Mouse (Mus musculus): ENCODE data around the gene Mcam. TPM values are rescaled to one million over a fixed set of nuclear protein-coding genes. Genes with fewer than 3 reads are reported as not detected.
A peak's percentile ranks its signal among the peaks of the same experiment; 100 is the strongest.

Mcam gene
- polyA plus RNA-seq, 1 experiment: 2.1 TPM

DNA sequence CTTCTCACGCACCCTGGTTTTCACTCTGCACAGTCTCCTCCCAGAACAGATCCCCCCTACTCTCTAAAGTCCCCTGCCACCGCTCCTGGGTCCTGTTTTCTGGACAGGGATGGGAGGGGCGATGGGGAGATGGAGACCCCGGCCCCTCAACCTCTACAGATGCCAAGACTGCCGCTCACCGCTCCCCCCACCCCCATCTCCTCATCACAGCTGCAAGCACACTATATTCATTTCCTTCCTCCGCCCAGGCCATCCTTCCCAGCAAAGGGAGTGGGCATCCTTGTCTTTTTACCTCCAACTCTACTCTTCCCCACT is 3.0 kb upstream of the Mcam start:
- H3K27me3 ChIP-seq (ENCODE audit: control insufficient read depth, insufficient read depth, insufficient read length): no peaks in the 10 kb centered on the region
- H3K79me2 ChIP-seq (ENCODE audit: control insufficient read depth, insufficient read depth): no peaks in the 10 kb centered on the region
- H3K4me2 ChIP-seq (ENCODE audit: low read depth): no peak overlapping the region
- no peak overlapping the region for H3ac ChIP-seq (ENCODE audit: control insufficient read depth, insufficient read length)
- no peak overlapping the region for H3K4me3 ChIP-seq
- TF ChIP-seq USF1 (IDR thresholded peaks at IDR 0.05; ENCODE audit: low read depth) (no peak), E2F4 (IDR thresholded peaks at IDR 0.05; ENCODE audit: insufficient read depth) (no peak), TCF3 (IDR thresholded peaks at IDR 0.05; ENCODE audit: insufficient read length, low read depth) (no peak), MAX (IDR thresholded peaks at IDR 0.05; ENCODE audit: low read depth) (no peak), REST (IDR thresholded peaks at IDR 0.05; ENCODE audit: insufficient read depth, insufficient read length) (no peak), SRF (IDR thresholded peaks at IDR 0.05; ENCODE audit: control insufficient read depth, insufficient read length, low read depth) (no peak), TCF12 (IDR thresholded peaks at IDR 0.05; ENCODE audit: insufficient read depth, poor library complexity, severe bottlenecking) (no peak), MYOD1 (IDR thresholded peaks at IDR 0.05; ENCODE audit: control insufficient read depth in 1 of 3, insufficient read length in 2 of 3, low read depth in 2 of 3) (no peak), POLR2AphosphoS2 (IDR thresholded peaks at IDR 0.05; ENCODE audit: insufficient read length, low read depth) (no peak)
- no peaks in the 10 kb centered on the region for H3K36me3 ChIP-seq (ENCODE audit: control insufficient read depth, insufficient read depth)

GRCm38 (mm10) chr9:44132200-44132599 is 2.1 kb upstream of the Mcam start:
- H3K4me2 ChIP-seq (ENCODE audit: low read depth): no peak overlapping the region
- H3ac ChIP-seq (ENCODE audit: control insufficient read depth, insufficient read length): no peak overlapping the region
- no peak for TF ChIP-seq E2F4 (IDR thresholded peaks at IDR 0.05; ENCODE audit: insufficient read depth)
- TF ChIP-seq REST (IDR thresholded peaks at IDR 0.05; ENCODE audit: insufficient read depth, insufficient read length): no peak
- TF ChIP-seq MAX (IDR thresholded peaks at IDR 0.05; ENCODE audit: low read depth): no peak
- no peak for TF ChIP-seq MYOG (IDR thresholded peaks at IDR 0.05; ENCODE audit: control insufficient read depth in 1 of 3, insufficient read depth in 1 of 3, insufficient read length in 2 of 3, low read depth in 2 of 3)
- TF ChIP-seq USF1 (IDR thresholded peaks at IDR 0.05; ENCODE audit: low read depth): no peak
- no peak for TF ChIP-seq MYOD1 (IDR thresholded peaks at IDR 0.05; ENCODE audit: control insufficient read depth in 1 of 3, insufficient read length in 2 of 3, low read depth in 2 of 3)
- no peak for TF ChIP-seq POLR2AphosphoS2 (IDR thresholded peaks at IDR 0.05; ENCODE audit: insufficient read length, low read depth)
- TF ChIP-seq TCF3 (IDR thresholded peaks at IDR 0.05; ENCODE audit: insufficient read length, low read depth): no peak
- TF ChIP-seq SRF (IDR thresholded peaks at IDR 0.05; ENCODE audit: control insufficient read depth, insufficient read length, low read depth): no peak
- TF ChIP-seq TCF12 (IDR thresholded peaks at IDR 0.05; ENCODE audit: insufficient read depth, poor library complexity, severe bottlenecking): no peak
- TF ChIP-seq POLR2A (IDR thresholded peaks at IDR 0.05; ENCODE audit: insufficient read length, low read depth): no peak
- no peak for TF ChIP-seq CEBPB (IDR thresholded peaks at IDR 0.05; ENCODE audit: insufficient read depth, poor library complexity, severe bottlenecking)
- H3K4me3 ChIP-seq: no peak overlapping the region
- H3K79me2 ChIP-seq (ENCODE audit: control insufficient read depth, insufficient read depth): no peaks in the 10 kb centered on the region
- no peaks in the 10 kb centered on the region for H3K36me3 ChIP-seq (ENCODE audit: control insufficient read depth, insufficient read depth)
- no peaks in the 10 kb centered on the region for H3K27me3 ChIP-seq (ENCODE audit: control insufficient read depth, insufficient read depth, insufficient read length)

DNA sequence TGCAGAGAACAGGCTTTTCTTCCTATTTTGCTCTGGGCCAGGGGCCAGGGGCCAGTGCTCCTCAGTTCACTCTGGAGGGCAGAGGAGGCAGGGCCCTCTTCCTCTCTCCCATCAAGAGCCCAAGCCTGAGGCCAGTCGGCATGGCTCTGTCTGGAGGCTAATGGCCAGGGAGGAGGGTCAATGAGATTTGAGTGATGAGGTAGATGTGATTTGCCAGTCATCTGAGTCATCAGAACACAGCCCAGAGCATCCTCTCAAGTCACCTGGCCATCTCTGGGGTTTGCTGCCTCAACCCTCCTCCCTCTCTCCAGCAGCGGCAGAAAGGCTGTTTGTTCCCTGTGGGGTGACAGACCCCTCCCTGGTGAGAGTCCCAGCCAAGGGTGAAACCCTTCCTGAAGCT is 982 bp upstream of the Mcam start:
- H3K36me3 ChIP-seq (ENCODE audit: control insufficient read depth, insufficient read depth): no peaks in the 10 kb centered on the region
- no peak overlapping the region for H3K4me3 ChIP-seq
- H3ac ChIP-seq (ENCODE audit: control insufficient read depth, insufficient read length): no peak overlapping the region
- no peak for TF ChIP-seq USF1 (IDR thresholded peaks at IDR 0.05; ENCODE audit: low read depth)
- TF ChIP-seq MAX (IDR thresholded peaks at IDR 0.05; ENCODE audit: low read depth): no peak
- H3K4me2 ChIP-seq (ENCODE audit: low read depth): no peak overlapping the region
- H3K79me2 ChIP-seq (ENCODE audit: control insufficient read depth, insufficient read depth): no peaks in the 10 kb centered on the region
- no peaks in the 10 kb centered on the region for H3K27me3 ChIP-seq (ENCODE audit: control insufficient read depth, insufficient read depth, insufficient read length)

DNA sequence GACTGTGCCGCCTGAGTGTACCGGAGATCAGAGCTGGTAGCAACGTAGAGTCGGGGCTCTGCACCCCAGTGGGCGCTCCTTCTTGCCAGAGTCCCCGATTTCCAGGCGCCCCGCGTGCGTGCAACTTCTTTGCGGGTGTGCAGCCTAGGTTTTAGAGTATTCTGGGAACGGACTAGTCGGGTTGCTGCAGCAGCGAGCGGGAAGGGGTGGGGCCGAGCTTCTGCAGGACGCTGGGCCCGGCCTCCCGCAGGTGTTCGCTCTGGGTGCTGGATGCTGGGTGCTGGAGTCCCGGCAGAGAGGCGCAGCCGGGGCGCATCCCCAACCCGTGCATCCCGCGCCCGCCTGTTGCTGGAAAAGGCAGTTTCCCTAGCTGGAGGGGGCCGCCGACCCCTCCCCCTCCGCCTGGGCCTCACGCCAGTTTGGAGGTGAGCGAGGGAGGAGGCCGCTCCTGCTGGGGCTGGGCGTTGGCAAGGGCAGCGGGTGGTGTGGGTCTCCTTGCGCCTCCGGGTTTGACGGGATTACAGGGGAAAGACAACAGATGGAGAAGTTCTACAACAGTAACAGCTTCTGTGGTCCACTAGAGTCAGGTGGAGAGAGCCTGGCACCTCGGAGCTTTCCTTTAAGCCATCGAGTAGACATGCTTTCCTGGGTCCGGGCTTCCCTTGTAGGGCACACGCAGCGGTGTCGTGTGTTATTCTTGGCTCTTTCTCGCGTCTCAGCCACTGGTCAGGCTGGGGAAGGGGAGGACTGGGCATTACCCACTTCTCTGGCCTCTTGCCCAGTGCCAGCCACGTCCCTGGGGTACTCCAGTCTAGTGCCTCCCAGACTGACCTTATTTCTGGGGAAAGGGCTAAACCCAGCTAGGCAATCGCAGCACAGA is 822 bp downstream of the Mcam start:
- H3K4me2 ChIP-seq (ENCODE audit: low read depth): peak overlapping the region; percentile 94
- no peak for TF ChIP-seq MAX (IDR thresholded peaks at IDR 0.05; ENCODE audit: low read depth)
- TF ChIP-seq MYOD1 (IDR thresholded peaks at IDR 0.05; ENCODE audit: control insufficient read depth in 1 of 3, insufficient read length in 2 of 3, low read depth in 2 of 3): no peak
- TF ChIP-seq TCF3 (IDR thresholded peaks at IDR 0.05; ENCODE audit: insufficient read length, low read depth): no peak
- TF ChIP-seq SRF (IDR thresholded peaks at IDR 0.05; ENCODE audit: control insufficient read depth, insufficient read length, low read depth): no peak
- TF ChIP-seq POLR2A (IDR thresholded peaks at IDR 0.05; ENCODE audit: insufficient read length, low read depth): no peak
- no peak for TF ChIP-seq POLR2AphosphoS2 (IDR thresholded peaks at IDR 0.05; ENCODE audit: insufficient read length, low read depth)
- TF ChIP-seq CEBPB (IDR thresholded peaks at IDR 0.05; ENCODE audit: insufficient read depth, poor library complexity, severe bottlenecking): no peak
- TF ChIP-seq REST (IDR thresholded peaks at IDR 0.05; ENCODE audit: insufficient read depth, insufficient read length): no peak
- TF ChIP-seq E2F4 (IDR thresholded peaks at IDR 0.05; ENCODE audit: insufficient read depth): no peak
- TF ChIP-seq USF1 (IDR thresholded peaks at IDR 0.05; ENCODE audit: low read depth): no peak
- TF ChIP-seq MYOG (IDR thresholded peaks at IDR 0.05; ENCODE audit: control insufficient read depth in 1 of 3, insufficient read depth in 1 of 3, insufficient read length in 2 of 3, low read depth in 2 of 3): no peak
- no peak for TF ChIP-seq TCF12 (IDR thresholded peaks at IDR 0.05; ENCODE audit: insufficient read depth, poor library complexity, severe bottlenecking)
- no peaks in the 10 kb centered on the region for H3K36me3 ChIP-seq (ENCODE audit: control insufficient read depth, insufficient read depth)
- H3ac ChIP-seq (ENCODE audit: control insufficient read depth, insufficient read length): peak overlapping the region; percentile 1
- H3K79me2 ChIP-seq (ENCODE audit: control insufficient read depth, insufficient read depth): no peaks in the 10 kb centered on the region
- no peaks in the 10 kb centered on the region for H3K27me3 ChIP-seq (ENCODE audit: control insufficient read depth, insufficient read depth, insufficient read length)
- H3K4me3 ChIP-seq: peak overlapping the region; percentile 24

Measured in myocyte (in vitro differentiated cells).